Mouse (Mus musculus) megakaryocyte, adult 5-6 weeks (primary cell): ENCODE data around the gene Nfkbil1. TPM values are rescaled to one million over a fixed set of nuclear protein-coding genes. Genes with fewer than 3 reads are reported as not detected.

ENCODE experiments used
- ATAC-seq: 2 replicates; pipeline ENCODE4 v1.8.0; 2016; ENCODE audit warnings: mild to moderate bottlenecking, inconsistent platforms; ENCODE audit not compliant: poor library complexity, severe bottlenecking
- total RNA-seq, 2 experiments: library from RNA; stranded (forward) in 1 of 2; stranded (reverse) in 1 of 2; fragments of 153-499, 151-499 nt in 1 of 2; fragments of 221-1000, 200-1000 nt in 1 of 2; gene quantifications; 2 replicates each; pipeline versions ENCODE4 v1.2.3 to v1.2.4; 2015 to 2017

Nfkbil1 gene
- total RNA-seq, 2 experiments from 2014 or later: 2.2 to 10.2 TPM

DNA sequence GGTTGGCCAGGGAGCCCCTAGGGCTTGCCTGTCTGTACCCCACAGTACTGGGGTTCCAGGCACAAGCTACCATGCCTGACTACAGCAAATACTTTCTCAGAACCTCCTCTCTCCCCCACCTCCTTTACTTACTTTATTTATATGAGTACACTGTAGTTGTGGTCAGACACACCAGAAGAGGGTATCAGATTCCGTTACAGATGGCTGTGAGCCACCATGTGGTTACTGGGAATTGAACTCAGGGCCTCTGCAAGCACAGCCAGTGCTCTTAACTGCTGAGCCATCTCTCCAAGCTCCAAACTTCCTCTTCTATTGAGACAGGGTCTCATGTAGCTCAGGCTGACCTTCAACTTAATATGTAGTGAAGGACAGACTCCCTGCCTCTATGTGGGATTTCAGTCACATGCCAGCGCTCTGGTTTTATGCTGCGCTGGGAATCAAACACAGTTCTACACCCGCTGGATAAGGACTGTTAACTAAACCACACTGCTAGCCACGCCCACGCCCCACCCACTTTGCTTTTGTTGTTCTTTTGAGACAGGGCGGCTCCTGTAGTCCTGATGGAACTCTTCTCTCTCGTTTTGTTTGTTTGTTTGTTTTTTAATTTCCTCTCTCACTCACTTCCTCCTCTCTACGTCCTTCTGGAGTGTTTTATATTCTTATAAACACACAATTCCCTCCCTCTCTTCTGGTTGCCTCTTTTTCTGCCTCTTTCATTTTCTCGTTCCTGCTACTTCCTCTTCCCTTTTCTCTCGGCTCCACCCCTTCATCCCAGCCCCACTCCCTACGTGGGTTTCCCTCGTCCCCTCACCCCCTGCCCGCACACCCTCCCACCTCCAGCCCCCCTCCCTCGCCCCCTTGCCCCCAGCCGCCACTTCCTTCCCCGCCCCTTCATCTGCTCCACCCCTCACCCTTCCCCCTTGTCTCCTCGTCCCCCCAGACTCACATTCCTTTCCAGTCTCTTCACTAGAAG, 49.7 kb downstream of the Nfkbil1 start:
- peak; percentile 58 for ATAC-seq

DNA sequence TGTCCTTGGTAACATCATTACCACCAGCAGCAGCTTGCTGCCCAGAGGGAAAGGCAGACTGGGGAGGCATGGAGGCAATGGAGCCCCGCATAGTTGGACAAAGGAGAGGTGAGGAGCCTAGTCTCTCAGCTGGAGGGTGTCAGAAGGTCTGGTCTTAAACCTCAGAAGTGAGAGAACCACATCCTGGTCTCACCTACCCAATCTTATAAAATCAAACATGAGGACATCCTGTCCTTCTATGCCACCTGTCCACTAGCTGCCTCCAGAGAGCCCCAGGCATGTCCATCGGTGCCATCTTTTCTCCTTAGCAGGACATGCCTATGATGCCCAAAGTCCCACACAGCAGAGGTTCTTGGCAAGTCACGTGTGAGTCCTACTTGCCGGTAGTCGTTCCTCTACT, 55.5 kb downstream of the Nfkbil1 start:
- no peak for ATAC-seq

DNA sequence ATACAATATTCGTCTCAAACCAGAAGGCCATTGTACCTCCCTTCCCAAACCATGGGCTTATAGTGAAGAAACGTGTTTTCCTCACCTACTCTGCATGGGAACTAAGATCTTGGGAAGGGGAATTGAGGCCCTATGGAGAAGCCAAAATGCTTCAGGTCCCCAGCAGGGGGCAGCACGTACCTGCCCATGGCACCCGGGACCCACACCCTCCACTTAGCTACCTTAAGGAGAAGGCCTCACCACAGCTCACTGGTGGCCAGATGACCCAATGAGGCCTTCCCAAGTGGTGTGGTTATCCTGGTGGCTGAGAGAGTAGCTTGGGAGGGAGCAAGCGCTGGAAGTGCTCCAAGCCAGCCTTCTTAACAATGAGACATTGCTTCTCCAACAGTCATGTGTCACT, 57.1 kb downstream of the Nfkbil1 start:
- ATAC-seq: peak; percentile 98

DNA sequence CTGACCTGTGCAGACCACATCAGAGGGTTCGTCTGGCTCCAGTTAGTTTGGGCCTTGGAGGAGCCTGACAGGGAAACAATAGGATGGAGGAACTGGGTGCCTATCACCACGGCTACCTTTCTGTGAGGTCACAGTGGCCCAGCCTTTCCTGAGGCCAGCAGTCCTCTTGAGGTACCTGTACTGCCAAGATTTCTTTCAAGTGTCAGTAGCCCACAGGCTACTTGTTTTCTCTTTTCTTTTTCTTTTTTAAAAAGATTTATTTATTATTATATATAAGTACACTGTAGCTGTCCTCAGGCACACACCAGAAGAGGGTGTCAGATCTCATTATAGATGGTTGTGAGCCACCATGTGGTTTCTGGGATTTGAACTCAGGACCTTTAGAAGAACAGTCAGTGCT, 59.6 kb downstream of the Nfkbil1 start, which contains the start of gene Aif1:
Gene Aif1, minus strand, starts transcription at position 101 of the 400 bp plus-strand sequence.
- ATAC-seq: no peak

DNA sequence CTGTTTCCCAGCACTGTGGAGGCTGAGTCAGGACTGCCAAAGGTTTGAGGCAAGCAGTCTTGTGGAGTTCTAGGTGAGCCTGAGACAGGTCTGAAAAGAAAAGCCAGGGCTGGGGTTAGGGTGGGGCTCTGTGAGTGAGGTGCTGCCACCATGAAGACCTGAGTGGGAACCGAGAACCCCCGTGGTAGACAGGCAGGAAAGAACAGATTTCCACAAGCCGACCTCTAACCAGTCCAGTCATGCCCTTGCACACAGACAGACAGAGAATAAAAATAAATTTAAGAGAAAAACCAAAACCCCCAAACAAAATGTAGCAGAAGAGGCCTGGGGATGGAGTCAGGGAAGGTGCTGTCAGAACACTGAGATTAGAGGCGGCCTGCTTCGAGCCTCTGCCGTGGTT, 60.2 kb downstream of the Nfkbil1 start:
- no peak for ATAC-seq

DNA sequence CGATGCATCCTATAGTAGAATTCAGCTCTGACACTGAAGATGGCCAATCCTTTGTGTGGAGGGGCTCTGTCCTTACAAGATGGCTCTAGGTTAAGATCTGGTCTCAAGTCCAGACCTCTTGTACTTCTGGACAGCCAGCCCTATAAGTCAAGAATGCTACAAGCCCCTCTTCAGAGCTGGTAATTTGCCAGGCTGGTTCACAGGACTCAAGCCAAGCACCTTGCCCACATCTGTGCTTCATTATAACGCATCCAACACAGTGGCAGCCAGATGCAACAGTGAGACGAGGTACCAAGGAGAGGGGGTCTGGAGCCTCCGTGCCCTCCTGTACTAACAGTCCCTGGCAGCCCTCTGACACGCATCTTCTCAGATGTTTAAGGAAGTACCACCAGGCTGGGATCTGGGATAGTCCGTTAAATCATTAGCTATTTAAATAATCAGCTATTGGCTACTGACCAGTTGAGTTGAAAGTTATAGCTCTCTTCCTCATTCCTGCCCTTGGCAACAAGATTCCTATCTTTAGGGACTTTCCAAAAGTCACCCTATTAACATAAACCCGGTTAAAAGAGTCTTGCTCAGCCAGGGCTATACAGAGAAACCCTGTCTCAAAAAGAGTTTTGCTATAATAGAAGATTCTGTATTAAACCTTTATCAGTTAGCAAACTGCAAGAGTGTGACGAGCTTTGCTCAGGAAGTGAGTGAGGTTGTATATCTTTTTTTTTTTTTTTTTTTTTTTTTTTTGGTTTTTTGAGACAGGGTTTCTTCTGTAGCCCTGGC, 61.2 kb downstream of the Nfkbil1 start:
- no peak for ATAC-seq

DNA sequence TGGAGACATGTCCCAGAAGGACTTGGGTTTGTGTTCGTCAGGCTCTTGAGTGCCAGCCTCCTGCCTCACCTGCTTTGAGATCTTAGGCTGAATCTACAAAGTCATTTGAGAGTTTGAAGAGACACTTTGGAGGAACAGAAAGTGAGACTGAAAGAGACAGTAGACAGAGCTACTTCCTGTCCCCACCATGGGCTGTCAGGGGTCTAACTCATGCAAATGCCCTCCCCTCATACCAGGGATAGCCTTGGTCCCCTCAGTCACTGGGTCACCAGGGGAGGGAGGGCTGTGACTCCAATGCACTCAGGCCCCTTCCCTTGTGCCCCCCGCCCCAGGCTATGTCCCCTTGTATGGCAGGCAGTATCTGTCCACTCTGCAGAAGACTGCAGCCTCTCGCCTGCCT, 62.3 kb downstream of the Nfkbil1 start:
- peak; percentile 45; the same call in 1 of the 2 replicates for ATAC-seq

DNA sequence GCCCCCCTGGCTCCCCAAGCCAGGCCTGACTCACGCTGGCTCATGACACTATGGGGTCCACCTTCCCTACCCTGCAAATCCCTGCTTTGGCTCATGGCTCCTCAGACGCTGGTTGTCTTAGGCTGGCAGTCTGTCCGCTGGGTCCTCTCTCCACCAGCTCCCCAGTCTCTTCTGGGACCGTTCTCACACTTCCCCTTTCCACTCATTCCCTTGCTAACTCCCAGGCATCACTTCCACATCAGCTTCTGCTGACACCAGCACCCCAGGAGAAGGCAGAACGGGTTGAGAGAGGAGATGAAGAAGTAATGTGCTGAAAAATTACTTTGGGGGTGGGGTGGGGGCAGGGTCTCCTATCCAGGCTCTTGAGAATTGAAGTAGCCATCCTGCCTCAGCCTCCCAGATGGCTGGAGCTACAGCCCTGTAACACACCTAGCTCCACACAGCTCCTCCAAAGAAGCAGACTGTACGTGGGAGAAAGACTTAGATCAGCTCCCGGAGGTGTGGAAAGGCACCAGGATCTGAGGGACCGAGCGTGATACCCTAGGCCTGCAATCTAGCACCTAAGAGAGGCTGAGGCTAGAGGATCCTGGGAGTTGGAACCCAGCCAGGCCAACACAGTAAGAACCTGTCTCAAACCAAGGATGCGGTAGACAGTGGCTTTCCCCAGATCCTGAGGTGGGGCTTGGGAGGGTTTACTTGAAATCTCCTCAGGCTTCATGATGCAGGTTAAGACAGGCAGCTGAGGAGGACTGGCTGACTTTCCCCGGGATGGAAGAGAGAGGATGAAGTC, 63.0 kb downstream of the Nfkbil1 start:
- ATAC-seq: peak; percentile 85

Other genes with a start within 250 kb of the Nfkbil1 start
Only the 30 nearest of the 35 such genes appear.
- 7.4 and 7.5 TPM in 2 replicates for gene Msh5, start 189.0 kb downstream of the Nfkbil1 start, total RNA-seq (2015)
- 3.6 and 6.3 TPM in 2 replicates for gene Msh5, start 189.0 kb downstream of the Nfkbil1 start, total RNA-seq (2017)
- gene Clic1, start 185.8 kb downstream of the Nfkbil1 start, total RNA-seq (2015): 415 and 463 TPM in 2 replicates
- gene Clic1, start 185.8 kb downstream of the Nfkbil1 start, total RNA-seq (2017): 386 and 405 TPM in 2 replicates
- gene Ddah2, start 176.8 kb downstream of the Nfkbil1 start, total RNA-seq (2015): 2.2 and 3.1 TPM in 2 replicates
- 1.2 and 2.7 TPM in 2 replicates for gene Ddah2, start 176.8 kb downstream of the Nfkbil1 start, total RNA-seq (2017)
- gene Ly6g6c, start 170.4 kb downstream of the Nfkbil1 start, total RNA-seq (2015): not detected in 2 replicates
- gene Ly6g6c, start 170.4 kb downstream of the Nfkbil1 start, total RNA-seq (2017): not detected in 2 replicates
- gene Mpig6b, start 169.6 kb downstream of the Nfkbil1 start, total RNA-seq (2015): not detected in 2 replicates
- gene Mpig6b, start 169.6 kb downstream of the Nfkbil1 start, total RNA-seq (2017): not detected in 2 replicates
- not detected in 2 replicates for gene Ly6g6e, start 158.9 kb downstream of the Nfkbil1 start, total RNA-seq (2015)
- not detected in 2 replicates for gene Ly6g6e, start 158.9 kb downstream of the Nfkbil1 start, total RNA-seq (2017)
- gene Ly6g6d, start 157.7 kb downstream of the Nfkbil1 start, total RNA-seq (2015): not detected in 2 replicates
- not detected in 2 replicates for gene Ly6g6d, start 157.7 kb downstream of the Nfkbil1 start, total RNA-seq (2017)
- not detected in 2 replicates for gene Ly6g6f, start 150.2 kb downstream of the Nfkbil1 start, total RNA-seq (2015)
- not detected in 2 replicates for gene Ly6g6f, start 150.2 kb downstream of the Nfkbil1 start, total RNA-seq (2017)
- 17.6 and 21.3 TPM in 2 replicates for gene Abhd16a, start 146.5 kb downstream of the Nfkbil1 start, total RNA-seq (2015)
- 18.0 and 20.4 TPM in 2 replicates for gene Abhd16a, start 146.5 kb downstream of the Nfkbil1 start, total RNA-seq (2017)
- gene Ly6g5c, start 127.5 kb downstream of the Nfkbil1 start, total RNA-seq (2015): not detected in 2 replicates
- not detected in 2 replicates for gene Ly6g5c, start 127.5 kb downstream of the Nfkbil1 start, total RNA-seq (2017)
- gene Ly6g5b, start 120.4 kb downstream of the Nfkbil1 start, total RNA-seq (2015): 6.1 and 8.2 TPM in 2 replicates
- gene Ly6g5b, start 120.4 kb downstream of the Nfkbil1 start, total RNA-seq (2017): 1.4 and 1.8 TPM in 2 replicates
- gene Gpank1, start 114.3 kb downstream of the Nfkbil1 start, total RNA-seq (2015): 22.6 and 24.6 TPM in 2 replicates
- 48.5 and 50.0 TPM in 2 replicates for gene Gpank1, start 114.3 kb downstream of the Nfkbil1 start, total RNA-seq (2017)
- 404 and 428 TPM in 2 replicates for gene Csnk2b, start 113.7 kb downstream of the Nfkbil1 start, total RNA-seq (2015)
- gene Csnk2b, start 113.7 kb downstream of the Nfkbil1 start, total RNA-seq (2017): 323 and 362 TPM in 2 replicates
- gene D17H6S53E, start 109.4 kb downstream of the Nfkbil1 start, total RNA-seq (2015): 4.5 and 4.7 TPM in 2 replicates
- gene D17H6S53E, start 109.4 kb downstream of the Nfkbil1 start, total RNA-seq (2017): 13.0 and 26.1 TPM in 2 replicates
- gene Apom, start 103.7 kb downstream of the Nfkbil1 start, total RNA-seq (2015): 0.38 TPM in 1 of 2 replicates, not detected in the other
- gene Apom, start 103.7 kb downstream of the Nfkbil1 start, total RNA-seq (2017): 0.26 TPM in 1 of 2 replicates, not detected in the other
- 87.9 and 91.7 TPM in 2 replicates for gene Bag6, start 100.6 kb downstream of the Nfkbil1 start, total RNA-seq (2015)
- gene Bag6, start 100.6 kb downstream of the Nfkbil1 start, total RNA-seq (2017): 72.4 and 90.5 TPM in 2 replicates
- 144 and 172 TPM in 2 replicates for gene Prrc2a, start 70.9 kb downstream of the Nfkbil1 start, total RNA-seq (2015)
- 35.8 and 60.6 TPM in 2 replicates for gene Prrc2a, start 70.9 kb downstream of the Nfkbil1 start, total RNA-seq (2017)
- 78.7 and 81.4 TPM in 2 replicates for gene Aif1, start 59.7 kb downstream of the Nfkbil1 start, total RNA-seq (2015)
- 103 and 120 TPM in 2 replicates for gene Aif1, start 59.7 kb downstream of the Nfkbil1 start, total RNA-seq (2017)
- gene Lst1, start 47.4 kb downstream of the Nfkbil1 start, total RNA-seq (2015): 425 and 434 TPM in 2 replicates
- 495 and 596 TPM in 2 replicates for gene Lst1, start 47.4 kb downstream of the Nfkbil1 start, total RNA-seq (2017)
- gene Ltb, start 41.4 kb downstream of the Nfkbil1 start, total RNA-seq (2015): 11.7 and 13.3 TPM in 2 replicates
- gene Ltb, start 41.4 kb downstream of the Nfkbil1 start, total RNA-seq (2017): 7.3 and 11.2 TPM in 2 replicates
- gene Tnf, start 33.8 kb downstream of the Nfkbil1 start, total RNA-seq (2015): 33.1 and 34.6 TPM in 2 replicates
- 28.2 and 30.0 TPM in 2 replicates for gene Tnf, start 33.8 kb downstream of the Nfkbil1 start, total RNA-seq (2017)
- gene Lta, start 30.4 kb downstream of the Nfkbil1 start, total RNA-seq (2015): 0.11 TPM in 1 of 2 replicates, not detected in the other
- 0.24 TPM in 1 of 2 replicates, not detected in the other for gene Lta, start 30.4 kb downstream of the Nfkbil1 start, total RNA-seq (2017)
- 0.76 and 2.5 TPM in 2 replicates for gene Gm16181, start 15.0 kb downstream of the Nfkbil1 start, total RNA-seq (2015)
- gene Gm16181, start 15.0 kb downstream of the Nfkbil1 start, total RNA-seq (2017): 0.88 and 4.0 TPM in 2 replicates
- gene Atp6v1g2, start 2.1 kb downstream of the Nfkbil1 start, total RNA-seq (2015): 6.2 and 6.9 TPM in 2 replicates
- 3.0 and 3.6 TPM in 2 replicates for gene Atp6v1g2, start 2.1 kb downstream of the Nfkbil1 start, total RNA-seq (2017)
- gene Ddx39b, start 6.0 kb upstream of the Nfkbil1 start, total RNA-seq (2015): 166 TPM in 2 replicates
- 115 and 125 TPM in 2 replicates for gene Ddx39b, start 6.0 kb upstream of the Nfkbil1 start, total RNA-seq (2017)
- gene H2-D1, start 26.9 kb upstream of the Nfkbil1 start, total RNA-seq (2015): 572 and 605 TPM in 2 replicates
- 1,046 and 1,120 TPM in 2 replicates for gene H2-D1, start 26.9 kb upstream of the Nfkbil1 start, total RNA-seq (2017)
- not detected in 2 replicates for gene H2-Q1, start 84.6 kb upstream of the Nfkbil1 start, total RNA-seq (2015)
- gene H2-Q1, start 84.6 kb upstream of the Nfkbil1 start, total RNA-seq (2017): not detected in 2 replicates
- gene H2-Q2, start 106.5 kb upstream of the Nfkbil1 start, total RNA-seq (2015): not detected in 2 replicates
- gene H2-Q2, start 106.5 kb upstream of the Nfkbil1 start, total RNA-seq (2017): not detected in 2 replicates
- 10.3 and 12.4 TPM in 2 replicates for gene H2-Q4, start 143.8 kb upstream of the Nfkbil1 start, total RNA-seq (2015)
- 22.4 and 23.3 TPM in 2 replicates for gene H2-Q4, start 143.8 kb upstream of the Nfkbil1 start, total RNA-seq (2017)
- 10.2 and 12.1 TPM in 2 replicates for gene H2-Q6, start 189.1 kb upstream of the Nfkbil1 start, total RNA-seq (2015)
- gene H2-Q6, start 189.1 kb upstream of the Nfkbil1 start, total RNA-seq (2017): 12.8 and 13.5 TPM in 2 replicates